Mouse (Mus musculus) erythroblast, embryonic 14.5 days (primary cell): ENCODE data around the gene Gm8439.

Experiments
- GATA1 ChIP-seq: IDR thresholded peaks from 2 replicates; pipeline ENCODE4 v1.6.1; 2012; ENCODE audit warnings: low read length, inconsistent platforms, mixed read lengths
- TAL1 ChIP-seq: IDR thresholded peaks from 3 replicates; pipeline ENCODE4 v1.6.1; 2012; ENCODE audit warnings: low read length, inconsistent platforms, mixed read lengths

- no peak for TF ChIP-seq GATA1
- TF ChIP-seq TAL1, result no peak
These were observed 53.4 kb downstream of the Gm8439 start for GRCm38 (mm10) chr4:120641946-120642345.
